Mouse (Mus musculus) liver, embryonic 12.5 days (tissue): Measurements from ENCODE around the gene Olfr1186. TPM values are rescaled to one million over a fixed set of nuclear protein-coding genes. Genes with fewer than 3 reads are reported as not detected.
"Not testable (repeated sequence)": the region's sequence is repeated elsewhere in the genome, so short reads cannot be mapped to it uniquely, and the experiment has no call there.

Source experiments
- ATAC-seq: fragments of 200-750 bp; cut with Nextera tagmentation; 2 replicates; pipeline ENCODE4 v1.8.0; 2017; ENCODE audit warnings: moderate number of reproducible peaks, mild to moderate bottlenecking, moderate library complexity
- H3K27ac ChIP-seq: fragments of 300-500 bp; sonication (generic); 2 replicates; pipeline ENCODE4 v1.5.1; 2016; ENCODE audit warnings: mild to moderate bottlenecking
- H3K27me3 ChIP-seq: fragments of 300-500 bp; sonication (generic); replicated peaks from 2 replicates; pipeline ENCODE4 v1.6.1; 2016; ENCODE audit warnings: mild to moderate bottlenecking, moderate library complexity
- H3K36me3 ChIP-seq: fragments of 300-500 bp; sonication (generic); 2 replicates; pipeline ENCODE4 v1.6.1; 2016; ENCODE audit warnings: mild to moderate bottlenecking, moderate library complexity
- H3K4me1 ChIP-seq: fragments of 300-500 bp; sonication (generic); 2 replicates; pipeline ENCODE4 v1.6.1; 2016
- H3K4me2 ChIP-seq: fragments of 300-500 bp; sonication (generic); 2 replicates; pipeline ENCODE4 v1.6.1; 2016; ENCODE audit warnings: mild to moderate bottlenecking, moderate library complexity
- H3K4me3 ChIP-seq: fragments of 300-500 bp; sonication (generic); 2 replicates; pipeline ENCODE4 v1.5.1; 2016; ENCODE audit warnings: mild to moderate bottlenecking, moderate library complexity
- H3K9ac ChIP-seq: fragments of 300-500 bp; sonication (generic); 2 replicates; pipeline ENCODE4 v1.6.1; 2016; ENCODE audit warnings: mild to moderate bottlenecking, moderate library complexity
- H3K9me3 ChIP-seq: fragments of 300-500 bp; sonication (generic); replicated peaks from 2 replicates; pipeline ENCODE4 v1.6.1; 2016; ENCODE audit warnings: mild to moderate bottlenecking, moderate library complexity
- WGBS: fragments of 180-500 bp; shearing (Covaris S2); methylation state at CpG from one replicate; pipeline ENCODE4 v1.1.7; 2016; ENCODE audit not compliant: insufficient replicate concordance; 5-methylcytosine and 5-hydroxymethylcytosine counted together
- polyA plus RNA-seq: library from polyadenylated mRNA; unstranded; fragments of >200 nt; fragmentation: Nextera tagmentation; extraction: Ambion mirVana; gene quantifications from 2 replicates; pipeline ENCODE4 v1.2.1, GENCODE M21; 2016

Olfr1186 gene
- polyA plus RNA-seq: not detected in 2 replicates

GRCm38 (mm10) chr2:88518251-88518650 is at the start of gene Olfr1186:
Gene Olfr1186 (plus strand): TSS chr2:88518551.
- H3K27me3 ChIP-seq: no peaks in the 10 kb centered on the region
- no peak within 1 kb of the TSS for H3K9ac ChIP-seq
- H3K4me3 ChIP-seq: no peak within 1 kb of the TSS
- ATAC-seq: no peak
- 61% methylated on average over 2 of the region's 2 CpGs for WGBS
- H3K4me2 ChIP-seq: no peak within 1 kb of the TSS
- no peaks in the 10 kb centered on the region for H3K9me3 ChIP-seq
- H3K27ac ChIP-seq: no peak within 1 kb of the TSS
- no peaks in the 10 kb centered on the region for H3K36me3 ChIP-seq
- H3K4me1 ChIP-seq: no peaks in the 10 kb centered on the region

- no peak for ATAC-seq
- 71% methylated on average over 2 of the region's 2 CpGs for WGBS
These were observed 35.1 kb upstream of the Olfr1186 start, which contains the start of gene Olfr1184 for GRCm38 (mm10) chr2:88483298-88483697. Gene Olfr1184 (plus strand): TSS chr2:88483598.

GRCm38 (mm10) chr2:88493020-88493419 is 25.3 kb upstream of the Olfr1186 start, which contains the start of gene Olfr1185-ps1:
Gene Olfr1185-ps1 (plus strand): TSS chr2:88493320.
- 38% methylated on average over 2 of the region's 2 CpGs for WGBS
- Histone ChIP-seq H3K9ac (no peak within 1 kb of the TSS), H3K36me3 (no peaks in the 10 kb centered on the region), H3K4me3 (no peak within 1 kb of the TSS), H3K27ac (no peak within 1 kb of the TSS), H3K9me3 (0 out of 2 replicates have a peak, but pooled peaks cover 3% of the 10 kb centered on the region), H3K4me2 (no peak within 1 kb of the TSS), H3K27me3 (no peaks in the 10 kb centered on the region), H3K4me1 (no peaks in the 10 kb centered on the region)
- ATAC-seq: no peak

More at GRCm38 (mm10) chr2:88483298-88483697, 35.1 kb upstream of the Olfr1186 start, which contains the start of gene Olfr1184:
- Histone ChIP-seq H3K27ac (no peak within 1 kb of the TSS), H3K4me1 (no peaks in the 10 kb centered on the region), H3K9me3 (no peaks in the 10 kb centered on the region), H3K4me3 (no peak within 1 kb of the TSS), H3K27me3 (no peaks in the 10 kb centered on the region), H3K4me2 (no peak within 1 kb of the TSS), H3K36me3 (no peaks in the 10 kb centered on the region), H3K9ac (no peak within 1 kb of the TSS)

- Histone ChIP-seq H3K27me3 (no peaks in the 10 kb centered on the region), H3K9ac (no peak overlapping the region), H3K27ac (no peak overlapping the region), H3K4me1 (no peaks in the 10 kb centered on the region), H3K36me3 (no peaks in the 10 kb centered on the region), H3K4me2 (no peak overlapping the region), H3K4me3 (no peak overlapping the region), H3K9me3 (no peaks in the 10 kb centered on the region)
- 46% methylated on average over 3 of the region's 3 CpGs for WGBS
- no peak for ATAC-seq
These were observed 7.4 kb downstream of the Olfr1186 start for GRCm38 (mm10) chr2:88525720-88526119.

- no peaks in the 10 kb centered on the region for H3K9me3 ChIP-seq
- H3K9ac ChIP-seq: no peak within 1 kb of the TSS
- ATAC-seq: no peak
- H3K27me3 ChIP-seq: no peaks in the 10 kb centered on the region
- no peak within 1 kb of the TSS for H3K4me3 ChIP-seq
- WGBS: 57% methylated on average over 2 of the region's 2 CpGs
- no peak within 1 kb of the TSS for H3K4me2 ChIP-seq
- no peak within 1 kb of the TSS for H3K27ac ChIP-seq
- no peaks in the 10 kb centered on the region for H3K4me1 ChIP-seq
- no peaks in the 10 kb centered on the region for H3K36me3 ChIP-seq
These were observed 38.3 kb downstream of the Olfr1186 start, which contains the start of gene Olfr1188 for GRCm38 (mm10) chr2:88556635-88557034. Gene Olfr1188 (plus strand): TSS chr2:88556935.

- H3K27ac ChIP-seq, H3K4me3 ChIP-seq, H3K36me3 ChIP-seq, H3K4me1 ChIP-seq, H3K9me3 ChIP-seq, H3K27me3 ChIP-seq, H3K4me2 ChIP-seq, H3K9ac ChIP-seq, ATAC-seq: not testable (repeated sequence)
- 76% methylated on average over 12 of the region's 12 CpGs for WGBS
These were observed 54.3 kb downstream of the Olfr1186 start for GRCm38 (mm10) chr2:88572696-88573095.

Other genes with a start within 250 kb of the Olfr1186 start
- gene Olfr1173, start 238.7 kb upstream of the Olfr1186 start, polyA plus RNA-seq: not detected in 2 replicates
- not detected in 2 replicates for gene Olfr1174-ps, start 203.4 kb upstream of the Olfr1186 start, polyA plus RNA-seq
- not detected in 2 replicates for gene Olfr1175-ps, start 191.3 kb upstream of the Olfr1186 start, polyA plus RNA-seq
- not detected in 2 replicates for gene Olfr1176, start 181.8 kb upstream of the Olfr1186 start, polyA plus RNA-seq
- gene Olfr1177-ps, start 172.1 kb upstream of the Olfr1186 start, polyA plus RNA-seq: not detected in 2 replicates
- gene Olfr1178, start 131.5 kb upstream of the Olfr1186 start, polyA plus RNA-seq: not detected in 2 replicates
- gene Olfr1179, start 112.1 kb upstream of the Olfr1186 start, polyA plus RNA-seq: not detected in 2 replicates
- gene Olfr1180, start 99.4 kb upstream of the Olfr1186 start, polyA plus RNA-seq: not detected in 2 replicates
- not detected in 2 replicates for gene Olfr1181, start 92.4 kb upstream of the Olfr1186 start, polyA plus RNA-seq
- not detected in 2 replicates for gene Gm13757, start 69.4 kb upstream of the Olfr1186 start, polyA plus RNA-seq
- not detected in 2 replicates for gene Olfr1183, start 63.7 kb upstream of the Olfr1186 start, polyA plus RNA-seq
- not detected in 2 replicates for gene Olfr1184, start 35.0 kb upstream of the Olfr1186 start, polyA plus RNA-seq
- gene Olfr1185-ps1, start 25.2 kb upstream of the Olfr1186 start, polyA plus RNA-seq: not detected in 2 replicates
- not detected in 2 replicates for gene Olfr1188, start 38.4 kb downstream of the Olfr1186 start, polyA plus RNA-seq
- gene Olfr1189, start 67.9 kb downstream of the Olfr1186 start, polyA plus RNA-seq: not detected in 2 replicates
- gene Olfr1191-ps1, start 122.0 kb downstream of the Olfr1186 start, polyA plus RNA-seq: not detected in 2 replicates
- not detected in 2 replicates for gene Olfr1192-ps1, start 130.0 kb downstream of the Olfr1186 start, polyA plus RNA-seq
- gene Olfr1193, start 157.1 kb downstream of the Olfr1186 start, polyA plus RNA-seq: not detected in 2 replicates
- gene Olfr1195, start 170.6 kb downstream of the Olfr1186 start, polyA plus RNA-seq: not detected in 2 replicates
- gene Olfr1196, start 186.0 kb downstream of the Olfr1186 start, polyA plus RNA-seq: not detected in 2 replicates
- not detected in 2 replicates for gene Olfr1197, start 213.8 kb downstream of the Olfr1186 start, polyA plus RNA-seq
- gene Olfr1198, start 232.8 kb downstream of the Olfr1186 start, polyA plus RNA-seq: not detected in 2 replicates
- not detected in 2 replicates for gene Olfr1199, start 241.9 kb downstream of the Olfr1186 start, polyA plus RNA-seq